In the genomic region with DNA sequence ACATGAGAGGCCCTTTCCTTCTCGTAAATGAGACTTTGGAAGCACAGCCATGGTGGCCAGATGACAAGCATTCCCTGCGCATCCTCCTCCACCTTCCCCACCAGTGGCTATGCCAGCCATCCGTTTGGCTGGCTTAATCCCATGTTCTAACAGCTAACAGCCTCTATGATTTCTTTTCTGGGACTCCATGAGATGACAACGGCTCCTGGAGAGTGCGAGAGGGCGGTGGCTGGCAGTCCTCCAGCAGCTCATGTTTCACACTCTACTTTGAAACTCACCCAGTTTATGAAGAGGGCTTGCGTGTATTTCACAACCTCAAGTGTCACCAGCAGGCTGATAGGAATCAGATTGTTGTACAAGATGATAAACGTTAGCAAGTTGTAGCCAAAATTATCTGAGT, we compare ENCODE assay signal across 10 mouse cellular contexts.
DNase-seq lines count a peak whose midpoint lies in the region; ATAC-seq and TF ChIP-seq lines count a peak whose summit lies in the region.
"Had no signal": no experiment of that assay in that cellular context is flagged by ENCODE, and none has a peak within 500 bp of the region (broad histone marks: within the 10 kb centered on the region; RNA-seq: fewer than 3 reads in every experiment).

No protein-coding gene starts in this region.

- no peaks in the 10 kb centered on the region for H3K36me3 ChIP-seq in embryonic facial prominence, embryonic 14.5 days (ENCODE audit: control insufficient read depth, insufficient read depth, low read length)
- H3K36me3 ChIP-seq in embryonic facial prominence, embryonic 10.5 days (replicated peaks), result no peaks in the 10 kb centered on the region
- no peaks in the 10 kb centered on the region for H3K36me3 ChIP-seq in thymus, adult 2 months (ENCODE audit: control insufficient read depth, insufficient read depth, low read length)
- H3K36me3 ChIP-seq: liver, embryonic 13.5 days had no signal

- no peak overlapping the region for H3K4me2 ChIP-seq in embryonic facial prominence, embryonic 14.5 days (ENCODE audit: low read depth, low read length)
- H3K4me2 ChIP-seq: liver, embryonic 13.5 days had no signal

- TF ChIP-seq CTCF in thymus, adult 2 months (IDR thresholded peaks at IDR 0.05; ENCODE audit: borderline replicate concordance, control insufficient read depth, extremely low read depth, insufficient read depth, low read length, poor library complexity), result no peak

- DNase-seq in embryonic facial prominence, embryonic 14.5 days (ENCODE audit: low spot score), result peak; percentile 85
- no peak for DNase-seq in embryonic facial prominence, embryonic 10.5 days (ENCODE audit: low spot score)
- peak; percentile 23 for DNase-seq in adipocyte (ENCODE audit: low spot score)
- peak; percentile 20 to 70 for DNase-seq in heart, adult 9 months (ENCODE audit: low spot score in 2 of 2)
- DNase-seq in left cerebral cortex, adult 8-10 months (ENCODE audit: low spot score in 2 of 2), result peak; percentile 49 to 83
- peak; percentile 85 to 90 for DNase-seq in right cerebral cortex, postnatal 10 days (ENCODE audit: low spot score in 2 of 2)
- no peak for DNase-seq in thymus, adult 2 months
- DNase-seq: liver, embryonic 13.5 days had no signal

- peak; percentile 53; the same call in 1 of the 2 replicates for ATAC-seq in embryonic facial prominence, embryonic 14.5 days (ENCODE audit: low read depth)
- no peak for ATAC-seq in granulocyte monocyte progenitor cell, adult 5-6 weeks (replicated peaks; ENCODE audit: poor library complexity, severe bottlenecking)

- 31% methylated on average over 8 of the region's 8 CpGs for WGBS in embryonic facial prominence, embryonic 14.5 days
- 76% methylated on average over 8 of the region's 8 CpGs for WGBS in embryonic facial prominence, embryonic 10.5 days
- WGBS in thymus, adult 2 months, result 90% methylated on average over 8 of the region's 8 CpGs

- H3K27me3 ChIP-seq in embryonic facial prominence, embryonic 14.5 days (replicated peaks; ENCODE audit: control insufficient read depth, insufficient read depth, low read length), result no peaks in the 10 kb centered on the region
- H3K27me3 ChIP-seq in embryonic facial prominence, embryonic 10.5 days (replicated peaks; ENCODE audit: low read depth, poor library complexity, severe bottlenecking), result no peaks in the 10 kb centered on the region
- no peaks in the 10 kb centered on the region for H3K27me3 ChIP-seq in thymus, adult 2 months (ENCODE audit: control insufficient read depth, insufficient read depth, low read length)
- H3K27me3 ChIP-seq: CH12.LX; liver, embryonic 13.5 days had no signal

- H3K4me1 ChIP-seq in embryonic facial prominence, embryonic 14.5 days (ENCODE audit: control insufficient read depth, insufficient read depth, low read length), result peaks cover 3% of the 10 kb centered on the region; the same call in 1 of the 2 replicates
- H3K4me1 ChIP-seq in embryonic facial prominence, embryonic 10.5 days, result no peaks in the 10 kb centered on the region
- no peaks in the 10 kb centered on the region; the same call in 1 of the 2 replicates for H3K4me1 ChIP-seq in thymus, adult 2 months (replicated peaks; ENCODE audit: control insufficient read depth, insufficient read depth, low read length)
- H3K4me1 ChIP-seq: liver, embryonic 13.5 days had no signal

- no peak overlapping the region for H3K9ac ChIP-seq in embryonic facial prominence, embryonic 14.5 days (ENCODE audit: low read depth, low read length)
- H3K9ac ChIP-seq: liver, embryonic 13.5 days had no signal

- TF ChIP-seq POLR2A in thymus, adult 2 months (IDR thresholded peaks at IDR 0.05; ENCODE audit: control insufficient read depth, extremely low read depth, insufficient read depth, low read length, poor library complexity), result no peak

- no peak overlapping the region for H3K27ac ChIP-seq in embryonic facial prominence, embryonic 14.5 days (replicated peaks; ENCODE audit: low read depth, low read length)
- H3K27ac ChIP-seq in embryonic facial prominence, embryonic 10.5 days (replicated peaks), result no peak overlapping the region
- H3K27ac ChIP-seq in thymus, adult 2 months (ENCODE audit: control insufficient read depth, insufficient read depth, low read length), result no peak overlapping the region
- H3K27ac ChIP-seq: liver, embryonic 13.5 days had no signal

- no peaks in the 10 kb centered on the region for H3K9me3 ChIP-seq in embryonic facial prominence, embryonic 14.5 days (ENCODE audit: control insufficient read depth, low read length)
- H3K9me3 ChIP-seq in embryonic facial prominence, embryonic 10.5 days, result peaks cover 4% of the 10 kb centered on the region; the same call in 1 of the 2 replicates
- H3K9me3 ChIP-seq: liver, embryonic 13.5 days had no signal

- H3K4me3 ChIP-seq in embryonic facial prominence, embryonic 14.5 days (ENCODE audit: low read depth, low read length), result no peak overlapping the region
- no peak overlapping the region for H3K4me3 ChIP-seq in embryonic facial prominence, embryonic 10.5 days
- H3K4me3 ChIP-seq in thymus, adult 2 months (ENCODE audit: control insufficient read depth, insufficient read depth, low read length), result no peak overlapping the region
- H3K4me3 ChIP-seq: liver, embryonic 13.5 days had no signal

Comparison
In these comparisons a context has a peak if more than half of its experiments do, and no peak if none do; other contexts are left out.
1. DNase-seq: peak in embryonic facial prominence, embryonic 14.5 days (single experiment), adipocyte (single experiment), heart, adult 9 months (2 of 2), left cerebral cortex, adult 8-10 months (2 of 2) and right cerebral cortex, postnatal 10 days (2 of 2); none in embryonic facial prominence, embryonic 10.5 days (single experiment) and thymus, adult 2 months (single experiment).